ENCODE assay signal across 8 mouse cellular contexts in the genomic region with DNA sequence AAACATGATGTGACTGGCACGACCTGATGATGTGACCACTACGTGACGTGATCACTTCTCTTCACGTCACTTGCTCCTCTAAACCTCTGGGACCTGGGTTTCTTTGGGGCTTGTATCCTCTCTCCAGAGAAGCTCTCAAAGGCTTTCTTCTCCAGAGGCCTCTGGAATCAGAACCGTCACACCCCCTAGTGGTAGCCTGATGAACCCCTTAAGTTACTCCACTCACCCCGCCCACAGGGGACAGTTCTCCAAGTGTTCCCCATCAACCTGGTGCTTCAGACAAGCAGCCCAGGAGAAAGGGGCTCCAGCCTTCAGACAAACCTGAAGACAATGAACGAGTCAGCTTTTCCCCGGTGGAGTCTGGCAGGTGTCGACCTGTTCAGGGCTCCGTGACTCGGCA.
DNase-seq lines count a peak whose midpoint lies in the region.

No protein-coding gene starts in this region.

- intact Hi-C loops in left cerebral cortex, postnatal 4 days (cut with DNase I): no loop called here

- DNase-seq in layer of hippocampus, adult 11-12 months (ENCODE audit: low spot score): peak; percentile 73
- DNase-seq in layer of hippocampus, adult 9-10 months (ENCODE audit: low spot score): no peak
- peak; percentile 81 for DNase-seq in R1 (ENCODE audit: low read depth, low spot score)
- DNase-seq in c-Kit-positive CD71-positive TER-119-positive erythroid progenitor cells, embryonic 14.5 days (ENCODE audit: low spot score): peak; percentile 1
- DNase-seq in frontal cortex, postnatal 25 days (ENCODE audit: low spot score in 2 of 2): peak; percentile 28 to 57
- peak; percentile 73 for DNase-seq in left cerebral cortex, postnatal 4 days
- peak; percentile 66 for DNase-seq in right cerebral cortex, adult 18-20 months
- DNase-seq in urinary bladder, postnatal 10 days (ENCODE audit: low spot score): no peak

Comparison
In these comparisons a context has a peak if more than half of its experiments do, and no peak if none do; other contexts are left out.
1. DNase-seq: peak in layer of hippocampus, adult 11-12 months (single experiment), R1 (single experiment), c-Kit-positive CD71-positive TER-119-positive erythroid progenitor cells, embryonic 14.5 days (single experiment), frontal cortex, postnatal 25 days (2 of 2), left cerebral cortex, postnatal 4 days (single experiment) and right cerebral cortex, adult 18-20 months (single experiment); none in layer of hippocampus, adult 9-10 months (single experiment) and urinary bladder, postnatal 10 days (single experiment).